In the genomic region with DNA sequence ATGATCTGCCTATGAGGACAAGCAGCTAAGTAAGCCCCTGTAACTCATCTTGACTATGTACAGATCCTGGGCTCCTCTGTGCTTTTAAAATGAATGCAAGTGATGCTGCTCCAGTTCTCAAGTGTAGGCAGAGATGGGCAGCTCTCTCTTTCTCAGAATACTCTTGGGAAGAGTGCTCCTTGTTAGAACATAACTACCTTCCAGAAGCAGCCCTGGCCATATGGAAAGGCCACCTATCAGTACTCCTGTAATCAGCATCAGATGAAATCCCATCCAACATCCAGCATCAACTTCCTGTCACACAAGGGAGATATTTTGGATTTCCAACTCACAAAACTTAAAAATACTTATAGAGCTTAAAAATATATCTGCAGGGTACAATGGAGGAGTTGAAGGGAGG, we compare ENCODE assay signal across 29 mouse cellular contexts.
A peak's percentile ranks its signal among the peaks of the same experiment; 100 is the strongest.
DNase-seq lines count a peak whose midpoint lies in the region; ATAC-seq and TF ChIP-seq lines count a peak whose summit lies in the region.
"Had no signal": no experiment of that assay in that cellular context is flagged by ENCODE, and none has a peak within 500 bp of the region (broad histone marks: within the 10 kb centered on the region; RNA-seq: fewer than 3 reads in every experiment).

No protein-coding gene starts in this region.

- H3K4me1 ChIP-seq in lung, postnatal 0 days (ENCODE audit: insufficient read depth, low read depth, low read length): no peaks in the 10 kb centered on the region
- H3K4me1 ChIP-seq: embryonic facial prominence, embryonic 13.5 days; embryonic facial prominence, embryonic 15.5 days; forebrain, embryonic 10.5 days; forebrain, embryonic 12.5 days had no signal

- peak overlapping the region; percentile 30 for H3K27ac ChIP-seq in left cerebral cortex, adult 2 months
- no peak overlapping the region for H3K27ac ChIP-seq in lung, postnatal 0 days (ENCODE audit: low read length)
- H3K27ac ChIP-seq: embryonic facial prominence, embryonic 13.5 days; embryonic facial prominence, embryonic 15.5 days; forebrain, embryonic 10.5 days; forebrain, embryonic 12.5 days had no signal

- no peak for TF ChIP-seq EP300 in lung, postnatal 0 days (IDR thresholded peaks at IDR 0.05)

- TF ChIP-seq CTCF in left cerebral cortex, adult 2 months (IDR thresholded peaks at IDR 0.05): no peak
- no peak for TF ChIP-seq CTCF in lung, postnatal 0 days (IDR thresholded peaks at IDR 0.05)

- peak; percentile 100 for ATAC-seq in frontal cortex, adult (ENCODE audit: low TSS enrichment)
- no peak for ATAC-seq in lung, postnatal 0 days
- ATAC-seq: activated CD4-positive, CD25-positive, alpha-beta regulatory T cell, adult 4 months; CD4-positive, CD25-positive, alpha-beta regulatory T cell, adult 4 months; forebrain, embryonic 14.5 days; forebrain, embryonic 16.5 days; Patski had no signal

- H3K9me3 ChIP-seq in lung, postnatal 0 days (ENCODE audit: low read length): no peaks in the 10 kb centered on the region
- H3K9me3 ChIP-seq: embryonic facial prominence, embryonic 13.5 days; embryonic facial prominence, embryonic 15.5 days; forebrain, embryonic 10.5 days; forebrain, embryonic 12.5 days; G1E had no signal

- H3K4me3 ChIP-seq in left cerebral cortex, adult 2 months: no peak overlapping the region
- H3K4me3 ChIP-seq in lung, postnatal 0 days (ENCODE audit: low read depth, low read length): no peak overlapping the region
- H3K4me3 ChIP-seq: embryonic facial prominence, embryonic 13.5 days; embryonic facial prominence, embryonic 15.5 days; erythroblast, embryonic 14.5 days; forebrain, embryonic 10.5 days; forebrain, embryonic 12.5 days had no signal

- H3K4me2 ChIP-seq in lung, postnatal 0 days (replicated peaks; ENCODE audit: low read depth, low read length): no peak overlapping the region
- H3K4me2 ChIP-seq: embryonic facial prominence, embryonic 13.5 days; embryonic facial prominence, embryonic 15.5 days; forebrain, embryonic 12.5 days had no signal

- H3K36me3 ChIP-seq in lung, postnatal 0 days (ENCODE audit: insufficient read depth, low read length): no peaks in the 10 kb centered on the region
- H3K36me3 ChIP-seq: embryonic facial prominence, embryonic 13.5 days; embryonic facial prominence, embryonic 15.5 days; forebrain, embryonic 10.5 days; forebrain, embryonic 12.5 days; G1E had no signal

- no peak for DNase-seq in frontal cortex, postnatal 10 days (ENCODE audit: low spot score in 2 of 2)
- DNase-seq in left cerebral cortex, adult 2 months (ENCODE audit: extremely low spot score in 1 of 2, low spot score in 2 of 2): no peak
- no peak for DNase-seq in left cerebral cortex, postnatal 10 days (ENCODE audit: extremely low spot score in 1 of 2, low spot score in 2 of 2)
- peak; percentile 49 for DNase-seq in brain, adult 2 months (ENCODE audit: low read depth, low spot score)
- no peak for DNase-seq in lung, postnatal 0 days (ENCODE audit: low spot score)
- DNase-seq: adrenal gland, adult 8-10 months; adrenal gland, postnatal 14 days; adrenal gland, postnatal 36 days; B cell, adult 2 months; cerebellum, adult 11 months; cerebellum, adult 18-20 months; cerebellum, adult 8-10 months; cerebellum, adult 9-11 months; cerebellum, postnatal 14 days; cerebellum, postnatal 36 days; embryo, embryonic 11 days had no signal

- no peaks in the 10 kb centered on the region for H3K27me3 ChIP-seq in lung, postnatal 0 days (replicated peaks; ENCODE audit: insufficient read depth, low read length)
- H3K27me3 ChIP-seq: CH12.LX; embryonic facial prominence, embryonic 13.5 days; embryonic facial prominence, embryonic 15.5 days; forebrain, embryonic 12.5 days; Patski had no signal

- H3K9ac ChIP-seq in lung, postnatal 0 days (replicated peaks; ENCODE audit: low read depth): no peak overlapping the region
- H3K9ac ChIP-seq: embryonic facial prominence, embryonic 13.5 days; embryonic facial prominence, embryonic 15.5 days; forebrain, embryonic 12.5 days had no signal

- intact Hi-C loops in left cerebral cortex, adult 2 months (cut with DNase I): no loop called here
- intact Hi-C loops in left cerebral cortex, postnatal 10 days (cut with DNase I): no loop called here
